Mouse (Mus musculus): ENCODE measurements around the gene Smtnl2. TPM values are rescaled to one million over a fixed set of nuclear protein-coding genes. Genes with fewer than 3 reads are reported as not detected.
"Not testable (repeated sequence)": the region's sequence is repeated elsewhere in the genome, so short reads cannot be mapped to it uniquely, and the experiment has no call there.

Gene Smtnl2
- polyA plus RNA-seq, 1 experiment from 2014 or later = 8.9 TPM

DNA sequence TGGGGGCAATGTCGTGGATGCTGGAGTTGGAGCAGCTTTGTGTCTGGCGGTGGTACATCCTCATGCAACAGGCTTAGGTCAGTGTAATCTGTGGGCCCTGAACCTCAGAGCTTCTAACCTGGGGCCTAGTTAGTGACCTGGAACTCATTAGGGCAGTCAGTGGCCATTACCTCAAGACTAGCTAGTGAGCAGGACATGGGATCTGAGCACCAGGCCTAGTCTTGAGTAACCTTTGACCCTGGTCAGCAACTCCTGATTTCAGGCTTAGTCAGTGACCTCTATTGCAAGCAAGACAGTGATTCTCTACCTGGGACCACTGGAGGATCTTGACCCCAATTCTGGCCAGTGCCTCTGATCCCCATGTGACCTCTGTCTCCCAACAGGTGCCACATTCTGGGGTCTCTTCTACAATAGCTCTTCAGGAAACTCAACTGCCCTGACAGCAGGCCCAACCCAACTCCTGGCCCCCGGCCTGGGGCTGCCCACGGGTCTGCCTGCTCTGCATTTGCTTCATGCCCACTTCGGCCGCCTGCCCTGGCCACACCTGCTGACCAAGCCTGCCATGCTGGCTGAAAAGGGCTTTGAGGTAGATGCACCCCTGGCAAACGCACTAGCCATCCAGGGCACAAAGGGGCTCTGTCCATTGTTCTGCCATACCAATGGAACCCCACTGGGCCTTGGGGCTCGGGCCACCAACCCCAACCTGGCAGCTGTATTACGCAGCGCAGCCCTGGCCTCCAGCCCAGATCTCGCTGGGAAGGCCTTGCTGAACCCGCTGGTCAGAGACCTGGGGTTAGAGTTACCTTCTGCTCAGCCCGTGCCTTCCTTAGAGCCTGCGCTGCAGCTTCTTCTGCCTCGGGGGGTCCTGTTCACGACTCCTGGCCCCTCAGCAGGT is 25.5 kb upstream of the Smtnl2 start:
- peaks cover 5% of the 10 kb centered on the region for H3K4me1 ChIP-seq (replicated peaks)
- no peak overlapping the region for H3K9ac ChIP-seq
- no peak overlapping the region for H3K4me2 ChIP-seq
- H3K9me3 ChIP-seq = no peaks in the 10 kb centered on the region
- H3K4me3 ChIP-seq = no peak overlapping the region
- ATAC-seq (ENCODE audit: low read depth) = no peak
- WGBS = 80% methylated on average over 16 of the region's 16 CpGs
- no peaks in the 10 kb centered on the region for H3K27me3 ChIP-seq
- no peaks in the 10 kb centered on the region for H3K36me3 ChIP-seq
- no peak overlapping the region for H3K27ac ChIP-seq (replicated peaks)

DNA sequence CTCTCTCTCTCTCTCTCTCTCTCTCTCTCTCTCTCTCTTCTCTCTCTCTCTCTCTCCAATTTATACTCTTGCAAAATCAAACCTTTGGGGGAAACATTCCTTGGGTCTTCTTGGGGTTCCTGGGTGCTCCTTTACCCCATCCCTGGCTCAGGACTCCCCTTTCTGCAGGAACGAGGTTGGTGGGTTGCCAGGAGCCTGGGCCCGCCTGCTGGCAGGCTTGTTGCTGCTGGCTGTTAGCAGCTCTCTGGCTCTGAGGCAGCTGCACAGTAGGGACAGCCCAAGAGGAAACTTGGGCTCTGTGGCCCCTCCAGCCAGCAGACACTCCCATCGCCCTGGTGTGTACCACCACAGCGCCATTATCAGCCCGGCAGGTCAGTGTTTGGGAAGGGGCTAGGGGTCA is 24.8 kb upstream of the Smtnl2 start:
- WGBS = 74% methylated on average over 5 of the region's 5 CpGs
- no peak for ATAC-seq (ENCODE audit: low read depth)
- Histone ChIP-seq H3K36me3 (no peaks in the 10 kb centered on the region), H3K27me3 (no peaks in the 10 kb centered on the region), H3K9ac (no peak overlapping the region), H3K9me3 (no peaks in the 10 kb centered on the region), H3K4me3 (no peak overlapping the region), H3K4me1 (replicated peaks) (no peaks in the 10 kb centered on the region), H3K27ac (replicated peaks) (no peak overlapping the region), H3K4me2 (no peak overlapping the region)

DNA sequence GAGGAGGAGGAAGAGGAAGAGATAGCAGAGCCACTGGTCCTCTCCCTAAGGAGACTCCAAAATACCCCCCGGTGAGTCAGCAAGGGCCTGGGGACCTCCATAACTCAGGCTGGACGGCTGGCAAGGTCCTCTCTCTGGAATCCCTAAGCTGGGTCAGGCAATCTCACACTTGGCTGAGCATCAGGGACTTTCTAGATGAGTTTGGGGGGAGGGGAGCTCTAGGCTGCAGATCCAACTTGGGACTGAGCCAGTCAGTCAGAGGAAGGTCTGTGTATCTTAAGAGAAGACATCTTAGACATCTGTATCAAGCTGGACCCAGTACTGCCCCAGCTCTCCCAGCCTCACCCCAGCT is 24.2 kb upstream of the Smtnl2 start:
- H3K27ac ChIP-seq (replicated peaks) = no peak overlapping the region
- H3K36me3 ChIP-seq = no peaks in the 10 kb centered on the region
- H3K9ac ChIP-seq = no peak overlapping the region
- no peaks in the 10 kb centered on the region for H3K27me3 ChIP-seq
- no peak for ATAC-seq (ENCODE audit: low read depth)
- no peak overlapping the region for H3K4me2 ChIP-seq
- H3K9me3 ChIP-seq = no peaks in the 10 kb centered on the region
- H3K4me1 ChIP-seq (replicated peaks) = no peaks in the 10 kb centered on the region
- 53% methylated on average over 2 of the region's 2 CpGs for WGBS
- no peak overlapping the region for H3K4me3 ChIP-seq

DNA sequence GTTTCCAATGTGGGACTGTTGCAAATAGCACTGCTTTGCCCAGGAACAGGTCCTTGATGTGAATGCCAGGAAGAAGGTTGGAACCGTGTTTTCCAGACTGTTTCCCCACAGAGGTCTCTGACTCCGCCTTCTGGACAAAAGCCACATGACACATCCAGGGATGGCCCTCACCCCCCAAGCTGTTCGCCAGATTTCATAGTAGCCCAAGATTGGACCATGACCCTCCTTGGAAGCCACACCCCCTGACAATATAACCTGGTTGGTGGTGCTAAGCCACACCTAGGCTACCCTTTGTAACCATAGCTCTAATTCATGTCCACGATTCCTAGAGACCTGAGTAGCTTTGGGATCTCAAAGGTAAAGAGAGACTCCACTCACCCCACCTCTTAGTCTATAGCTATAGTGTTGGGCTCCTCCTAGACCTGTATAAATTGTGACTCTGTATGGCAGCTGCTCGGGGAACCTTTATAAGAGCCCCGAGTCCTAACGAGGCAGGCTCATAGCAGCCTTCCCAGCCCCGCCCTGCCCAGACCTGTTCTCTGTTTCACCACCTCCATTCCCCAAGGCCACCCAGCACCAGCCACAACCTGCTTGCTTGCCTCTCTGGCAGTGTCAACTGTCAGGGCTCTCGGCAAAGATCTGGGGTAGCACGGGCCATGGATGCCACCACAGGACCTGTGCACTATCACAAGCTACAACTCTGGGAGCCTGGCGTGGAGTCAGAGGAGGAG is 23.6 kb upstream of the Smtnl2 start, which contains the start of gene Ggt6:
Ggt6 (plus strand) TSS at position 564 of the 731 bp plus-strand sequence.
- Histone ChIP-seq H3K4me1 (replicated peaks) (no peaks in the 10 kb centered on the region), H3K4me2 (no peak within 1 kb of the TSS), H3K27me3 (no peaks in the 10 kb centered on the region), H3K4me3 (no peak within 1 kb of the TSS), H3K9ac (no peak within 1 kb of the TSS), H3K9me3 (no peaks in the 10 kb centered on the region), H3K27ac (replicated peaks) (no peak within 1 kb of the TSS), H3K36me3 (no peaks in the 10 kb centered on the region)
- WGBS = 74% methylated on average over 11 of the region's 11 CpGs
- no peak for ATAC-seq (ENCODE audit: low read depth)

DNA sequence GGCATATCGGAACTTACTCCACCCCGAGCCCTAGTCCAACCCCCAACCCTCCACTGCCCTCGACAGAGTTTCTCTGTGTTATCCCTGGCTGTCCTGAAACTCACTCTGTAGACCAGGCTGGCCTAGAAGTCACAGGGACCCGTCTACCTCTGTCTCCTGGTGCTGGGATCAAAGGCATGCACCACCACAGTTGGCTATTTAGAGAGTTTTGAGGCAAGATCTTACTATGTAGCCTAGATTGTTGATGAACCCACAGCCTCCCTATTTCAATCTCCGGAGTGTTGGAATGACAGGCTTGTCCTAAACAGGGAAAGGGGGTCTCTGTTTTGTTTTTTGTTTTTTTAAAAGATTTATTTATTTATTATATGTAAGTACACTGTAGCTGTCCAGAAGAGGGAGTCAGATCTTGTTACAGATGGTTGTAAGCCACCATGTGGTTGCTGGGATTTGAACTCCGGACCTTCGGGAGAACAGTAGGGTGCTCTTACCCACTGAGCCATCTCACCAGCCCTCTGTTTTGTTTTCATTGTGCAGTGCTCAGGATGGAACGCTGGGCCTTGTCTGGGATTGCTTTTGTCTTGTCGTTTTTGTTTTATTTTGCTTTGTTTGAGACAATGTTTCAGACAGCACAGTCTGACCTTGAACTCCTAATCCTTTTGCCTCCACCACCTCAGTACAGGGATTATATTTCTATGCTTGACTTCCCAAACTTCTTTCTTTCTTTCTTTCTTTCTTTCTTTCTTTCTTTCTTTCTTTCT is 19.0 kb upstream of the Smtnl2 start:
- not testable (repeated sequence) for H3K27me3 ChIP-seq; H3K4me2 ChIP-seq; H3K36me3 ChIP-seq; H3K4me3 ChIP-seq; H3K9me3 ChIP-seq; H3K9ac ChIP-seq; ATAC-seq (ENCODE audit: low read depth); H3K27ac ChIP-seq (replicated peaks); H3K4me1 ChIP-seq (replicated peaks)
- WGBS = 61% methylated on average over 9 of the region's 9 CpGs

DNA sequence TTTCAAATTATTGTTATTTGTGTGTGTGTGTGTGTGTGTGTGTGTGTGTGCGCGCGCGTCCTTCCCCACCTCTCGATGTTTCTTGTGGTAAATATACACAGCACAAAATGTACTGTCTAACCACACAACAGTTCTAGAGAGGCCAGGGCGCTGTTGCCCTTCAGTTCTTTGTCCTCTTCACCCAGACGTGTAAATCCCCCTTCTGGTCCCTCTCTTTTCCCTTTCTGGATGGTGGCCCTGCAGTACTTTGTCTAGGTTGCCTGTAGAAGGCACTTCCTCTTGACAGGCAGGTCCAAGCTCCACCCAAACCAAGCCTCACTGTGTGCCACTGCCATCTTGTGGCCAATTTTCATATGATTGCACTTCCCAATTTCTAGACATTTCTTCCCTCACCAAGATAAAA is 17.8 kb upstream of the Smtnl2 start:
- no peaks in the 10 kb centered on the region for H3K27me3 ChIP-seq
- no peak for ATAC-seq (ENCODE audit: low read depth)
- no peak overlapping the region for H3K9ac ChIP-seq
- WGBS = 54% methylated on average over 7 of the region's 7 CpGs
- H3K4me3 ChIP-seq = no peak overlapping the region
- H3K27ac ChIP-seq (replicated peaks) = no peak overlapping the region
- H3K4me2 ChIP-seq = no peak overlapping the region
- H3K36me3 ChIP-seq = no peaks in the 10 kb centered on the region
- H3K4me1 ChIP-seq (replicated peaks) = no peaks in the 10 kb centered on the region
- H3K9me3 ChIP-seq = 0 out of 2 replicates have a peak, but pooled peaks cover 2% of the 10 kb centered on the region

DNA sequence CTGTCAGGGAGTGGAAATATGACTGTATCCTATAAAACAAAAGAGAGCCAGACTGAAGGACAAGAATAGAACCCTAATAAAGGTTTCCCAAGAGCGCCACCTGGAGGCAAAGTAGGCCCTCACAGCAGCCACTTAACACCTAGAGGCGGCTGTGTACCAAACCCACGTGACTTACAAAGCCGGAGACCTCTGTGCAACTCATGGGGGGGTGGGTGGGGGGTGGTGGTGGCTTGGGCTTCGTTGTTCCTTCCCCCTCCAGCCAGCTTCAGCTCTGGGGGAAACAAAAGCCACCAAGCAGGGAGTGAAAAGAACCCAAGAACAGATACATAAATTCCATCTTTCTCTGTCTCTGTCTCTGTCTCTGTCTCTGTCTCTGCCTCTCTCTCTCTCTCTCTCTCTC is 17.2 kb upstream of the Smtnl2 start:
- Histone ChIP-seq H3K36me3 (no peaks in the 10 kb centered on the region), H3K4me3 (no peak overlapping the region), H3K27me3 (no peaks in the 10 kb centered on the region), H3K9ac (no peak overlapping the region), H3K27ac (replicated peaks) (no peak overlapping the region), H3K4me2 (no peak overlapping the region), H3K4me1 (replicated peaks) (no peaks in the 10 kb centered on the region), H3K9me3 (0 out of 2 replicates have a peak, but pooled peaks cover 3% of the 10 kb centered on the region)
- no peak for ATAC-seq (ENCODE audit: low read depth)
- 2% methylated on average over 5 of the region's 5 CpGs for WGBS

DNA sequence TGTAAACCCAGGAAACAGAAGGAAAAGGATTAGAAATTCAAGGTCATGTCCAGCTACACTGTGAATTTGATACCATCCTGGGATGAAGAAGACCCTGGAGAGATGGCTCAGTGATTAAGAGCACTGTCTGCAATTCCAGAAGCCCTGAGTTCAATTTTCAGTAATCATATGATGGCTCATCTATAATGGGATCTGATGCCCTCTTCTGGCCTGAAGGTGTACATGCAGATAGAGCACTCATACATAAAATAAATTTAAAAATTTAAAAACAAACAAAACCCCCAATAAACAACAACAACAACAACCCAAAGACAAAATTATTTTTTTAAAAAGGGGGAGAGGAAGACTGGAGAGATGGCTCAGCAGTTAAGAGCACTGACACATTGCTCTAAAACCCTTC is 15.4 kb upstream of the Smtnl2 start:
- Histone ChIP-seq H3K4me2 (no peak overlapping the region), H3K36me3 (no peaks in the 10 kb centered on the region), H3K9me3 (0 out of 2 replicates have a peak, but pooled peaks cover 3% of the 10 kb centered on the region), H3K4me3 (no peak overlapping the region), H3K4me1 (replicated peaks) (no peaks in the 10 kb centered on the region), H3K27ac (replicated peaks) (no peak overlapping the region), H3K9ac (no peak overlapping the region), H3K27me3 (no peaks in the 10 kb centered on the region)
- ATAC-seq (ENCODE audit: low read depth) = no peak

DNA sequence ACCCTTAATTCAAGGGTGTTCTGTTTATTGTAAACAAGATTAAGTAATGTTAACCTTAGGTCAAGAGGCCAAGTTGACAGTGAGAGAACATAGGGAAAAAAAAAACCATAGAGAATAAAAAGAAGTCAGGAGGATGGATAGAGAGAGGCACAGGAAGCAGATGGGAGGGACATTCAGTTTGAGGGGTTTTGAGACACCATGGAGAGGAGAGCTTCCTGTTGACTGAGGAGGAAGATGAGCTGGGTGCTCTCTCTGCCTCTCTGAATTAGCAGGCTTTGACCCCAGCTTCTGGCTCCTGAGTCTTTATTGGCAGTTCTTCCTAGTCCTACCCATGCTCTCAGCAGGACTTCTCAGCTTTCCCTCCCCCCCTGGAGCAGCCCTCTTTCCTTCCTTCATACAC is 13.7 kb upstream of the Smtnl2 start:
- H3K9me3 ChIP-seq = 0 out of 2 replicates have a peak, but pooled peaks cover 3% of the 10 kb centered on the region

DNA sequence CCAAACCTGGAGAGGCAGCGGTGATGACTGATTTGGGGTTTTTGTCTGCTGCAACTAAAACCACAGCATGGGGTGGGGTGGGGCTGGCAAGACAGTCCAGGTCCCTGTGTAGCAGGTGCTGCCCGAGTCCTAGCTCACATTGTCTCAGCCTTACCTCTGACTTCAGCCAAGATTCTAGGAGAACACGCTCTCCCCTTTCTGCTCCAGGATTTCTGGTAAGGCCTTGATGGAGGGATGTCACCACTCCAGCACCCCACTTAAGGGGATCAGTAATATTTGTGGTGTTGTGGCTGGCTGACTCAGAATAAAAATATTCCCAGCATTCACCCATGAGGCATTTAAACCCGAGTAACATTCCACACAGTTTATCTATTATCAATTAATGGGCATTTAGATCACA is 12.2 kb upstream of the Smtnl2 start:
- H3K4me2 ChIP-seq = no peak overlapping the region
- H3K27me3 ChIP-seq = no peaks in the 10 kb centered on the region
- WGBS = 90% methylated on average over 4 of the region's 4 CpGs
- H3K4me3 ChIP-seq = no peak overlapping the region
- H3K4me1 ChIP-seq (replicated peaks) = no peaks in the 10 kb centered on the region
- no peak overlapping the region for H3K27ac ChIP-seq (replicated peaks)
- no peaks in the 10 kb centered on the region for H3K36me3 ChIP-seq
- H3K9ac ChIP-seq = no peak overlapping the region
- 0 out of 2 replicates have a peak, but pooled peaks cover 3% of the 10 kb centered on the region for H3K9me3 ChIP-seq
- ATAC-seq (ENCODE audit: low read depth) = no peak

More for the DNA sequence above, 13.7 kb upstream of the Smtnl2 start:
- H3K27me3 ChIP-seq = no peaks in the 10 kb centered on the region
- no peak overlapping the region for H3K9ac ChIP-seq
- H3K4me1 ChIP-seq (replicated peaks) = no peaks in the 10 kb centered on the region
- H3K4me2 ChIP-seq = no peak overlapping the region
- ATAC-seq (ENCODE audit: low read depth) = no peak
- H3K36me3 ChIP-seq = no peaks in the 10 kb centered on the region
- no peak overlapping the region for H3K27ac ChIP-seq (replicated peaks)
- no peak overlapping the region for H3K4me3 ChIP-seq

DNA sequence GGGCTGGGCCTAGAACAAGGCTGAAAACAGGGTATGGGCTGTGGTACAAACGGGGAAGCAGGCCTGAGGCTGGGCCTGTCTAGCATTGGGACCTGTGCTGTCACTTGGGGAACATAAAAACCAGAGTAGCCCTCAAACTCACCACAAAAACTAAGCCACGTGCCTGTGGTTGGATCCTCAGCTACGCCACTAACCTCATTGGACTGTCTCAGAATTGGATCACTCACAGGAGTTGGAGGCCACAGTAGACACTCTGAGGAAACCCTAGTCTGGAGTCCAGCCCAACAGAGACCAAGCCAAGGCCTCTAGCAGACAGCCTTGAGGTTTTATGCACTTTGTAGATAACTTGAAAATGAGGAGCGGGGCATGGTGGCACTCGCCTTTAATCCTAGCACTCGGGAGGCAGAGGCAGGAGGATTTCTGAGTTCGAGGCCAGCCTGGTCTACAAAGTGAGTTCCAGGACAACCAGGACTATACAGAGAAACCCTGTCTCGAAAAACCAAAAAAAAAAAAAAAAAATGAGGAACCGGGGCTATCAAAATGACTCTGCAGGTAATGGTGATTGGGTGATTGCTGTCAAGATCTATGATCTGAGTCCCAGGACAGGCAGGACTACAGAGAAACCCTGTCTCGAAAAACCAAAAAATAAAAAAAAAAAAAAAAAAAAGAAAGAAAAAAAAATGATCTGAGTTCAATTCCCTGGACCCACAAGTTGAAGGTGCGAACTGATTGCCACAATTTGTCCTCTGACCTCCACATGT is 10.2 kb upstream of the Smtnl2 start:
- no peaks in the 10 kb centered on the region for H3K27me3 ChIP-seq
- 89% methylated on average over 11 of the region's 11 CpGs for WGBS
- no peaks in the 10 kb centered on the region for H3K36me3 ChIP-seq
- H3K4me1 ChIP-seq (replicated peaks) = peaks cover 10% of the 10 kb centered on the region
- no peak for ATAC-seq (ENCODE audit: low read depth)
- H3K4me3 ChIP-seq = no peak overlapping the region
- H3K4me2 ChIP-seq = no peak overlapping the region
- H3K27ac ChIP-seq (replicated peaks) = no peak overlapping the region
- 0 out of 2 replicates have a peak, but pooled peaks cover 3% of the 10 kb centered on the region for H3K9me3 ChIP-seq
- H3K9ac ChIP-seq = no peak overlapping the region

All from neural tube, embryonic 13.5 days (tissue).